16 mouse cellular contexts compared by ENCODE assay signal in the genomic region with DNA sequence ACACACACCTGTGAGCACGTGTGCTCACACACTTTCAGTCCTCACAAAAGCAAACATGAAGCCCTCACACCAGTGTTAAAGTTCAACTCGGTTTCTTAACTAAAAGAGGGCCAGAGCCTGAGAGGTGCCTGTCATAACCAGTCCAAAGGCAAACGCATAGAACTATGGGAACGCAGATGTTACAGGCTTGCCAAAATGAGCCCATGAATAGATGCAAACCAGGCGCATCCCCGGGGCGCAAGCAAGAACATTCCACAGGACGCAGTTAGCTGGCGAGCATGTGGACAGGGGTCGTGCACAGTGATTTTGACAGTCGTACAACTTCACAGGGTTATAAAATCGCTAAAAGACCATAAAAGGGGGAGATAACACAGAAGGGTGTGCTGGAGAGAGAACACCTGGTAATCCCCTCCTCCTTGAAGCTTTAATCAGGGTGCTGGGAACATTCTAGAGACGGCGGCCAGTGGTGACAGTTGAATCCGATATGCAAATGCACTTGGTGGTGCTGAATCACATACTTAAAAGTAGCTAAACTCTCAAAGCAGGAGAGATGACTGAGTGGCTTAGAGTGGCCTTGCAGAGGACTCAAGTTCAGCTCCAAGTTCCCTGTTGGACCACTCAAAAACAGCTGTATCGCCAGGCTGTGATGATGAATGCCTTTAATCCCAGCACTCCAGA.
DNase-seq lines count a peak whose midpoint lies in the region; ATAC-seq and TF ChIP-seq lines count a peak whose summit lies in the region.
"Had no signal": no experiment of that assay in that cellular context is flagged by ENCODE, and none has a peak within 500 bp of the region (broad histone marks: within the 10 kb centered on the region; RNA-seq: fewer than 3 reads in every experiment).

No protein-coding gene starts in this region.

- DNase-seq in heart, postnatal 4 days, result no peak
- peak; percentile 28 for DNase-seq in lung, postnatal 10 days
- DNase-seq in lung, adult 18-20 months, result no peak
- DNase-seq in yolk sac, embryonic 10.5 days (ENCODE audit: low spot score), result peak; percentile 19
- no peak for DNase-seq in layer of hippocampus, postnatal 10 days (ENCODE audit: low spot score in 2 of 2)
- DNase-seq: B cell, adult 2 months; cerebellum, adult 2 months; forebrain, postnatal 0 days; gastrocnemius, postnatal 14 days had no signal

- peak overlapping the region; percentile 65 for H3K27ac ChIP-seq in heart, embryonic 15.5 days
- no peak overlapping the region for H3K27ac ChIP-seq in intestine, postnatal 0 days (ENCODE audit: low read depth, low read length)
- H3K27ac ChIP-seq in hindbrain, embryonic 13.5 days, result no peak overlapping the region
- H3K27ac ChIP-seq: hindbrain, embryonic 12.5 days; macrophage; neural tube, embryonic 12.5 days had no signal

- H3K9ac ChIP-seq in heart, embryonic 15.5 days, result no peak overlapping the region
- H3K9ac ChIP-seq in intestine, postnatal 0 days (ENCODE audit: low read depth, low read length), result no peak overlapping the region
- H3K9ac ChIP-seq in hindbrain, embryonic 13.5 days, result no peak overlapping the region
- H3K9ac ChIP-seq: forebrain, postnatal 0 days; hindbrain, embryonic 12.5 days; neural tube, embryonic 12.5 days had no signal

- H3K36me3 ChIP-seq in heart, embryonic 15.5 days, result no peaks in the 10 kb centered on the region
- H3K36me3 ChIP-seq in intestine, postnatal 0 days (ENCODE audit: control insufficient read depth, insufficient read depth), result no peaks in the 10 kb centered on the region
- no peaks in the 10 kb centered on the region for H3K36me3 ChIP-seq in hindbrain, embryonic 13.5 days
- H3K36me3 ChIP-seq: hindbrain, embryonic 12.5 days; neural tube, embryonic 12.5 days had no signal

- 26% methylated on average over 16 of the region's 16 CpGs for WGBS in heart, embryonic 15.5 days
- 24% methylated on average over 16 of the region's 16 CpGs for WGBS in intestine, postnatal 0 days
- 81% methylated on average over 16 of the region's 16 CpGs for WGBS in hindbrain, embryonic 13.5 days

- TF ChIP-seq CTCF in intestine, postnatal 0 days (IDR thresholded peaks at IDR 0.05; ENCODE audit: low read depth), result no peak

- ATAC-seq in heart, embryonic 15.5 days (replicated peaks; ENCODE audit: insufficient number of reproducible peaks, insufficient read depth, low FRiP score, low read depth), result peak; percentile 45
- ATAC-seq in intestine, postnatal 0 days, result 0 out of 2 replicates have a peak, but pooled peaks have one; percentile 31
- no peak for ATAC-seq in hindbrain, embryonic 13.5 days (ENCODE audit: low FRiP score)
- ATAC-seq: forebrain, postnatal 0 days; midbrain, embryonic 16.5 days had no signal

- H3K9me3 ChIP-seq in heart, embryonic 15.5 days (replicated peaks), result no peaks in the 10 kb centered on the region
- no peaks in the 10 kb centered on the region for H3K9me3 ChIP-seq in intestine, postnatal 0 days (ENCODE audit: control insufficient read depth)
- no peaks in the 10 kb centered on the region for H3K9me3 ChIP-seq in hindbrain, embryonic 13.5 days
- H3K9me3 ChIP-seq: hindbrain, embryonic 12.5 days; neural tube, embryonic 12.5 days had no signal

- H3K27me3 ChIP-seq in heart, embryonic 15.5 days, result peaks cover 5% of the 10 kb centered on the region
- H3K27me3 ChIP-seq in intestine, postnatal 0 days (replicated peaks; ENCODE audit: control insufficient read depth, insufficient read depth, low read length), result no peaks in the 10 kb centered on the region
- no peaks in the 10 kb centered on the region for H3K27me3 ChIP-seq in hindbrain, embryonic 13.5 days
- H3K27me3 ChIP-seq: hindbrain, embryonic 12.5 days; neural tube, embryonic 12.5 days had no signal

- H3K4me1 ChIP-seq in heart, embryonic 15.5 days (replicated peaks), result peaks cover 49% of the 10 kb centered on the region
- H3K4me1 ChIP-seq in intestine, postnatal 0 days (replicated peaks; ENCODE audit: control insufficient read depth, insufficient read depth, low read length), result peaks cover 6% of the 10 kb centered on the region; the same call in 1 of the 2 replicates
- peaks cover 22% of the 10 kb centered on the region for H3K4me1 ChIP-seq in hindbrain, embryonic 13.5 days (replicated peaks)

- 0 out of 2 replicates have a peak overlapping the region, but pooled peaks have one; percentile 27 for H3K4me2 ChIP-seq in heart, embryonic 15.5 days
- no peak overlapping the region for H3K4me2 ChIP-seq in intestine, postnatal 0 days (replicated peaks; ENCODE audit: low read depth)
- no peak overlapping the region for H3K4me2 ChIP-seq in hindbrain, embryonic 13.5 days
- H3K4me2 ChIP-seq: hindbrain, embryonic 12.5 days; neural tube, embryonic 12.5 days had no signal

- no peak overlapping the region for H3K4me3 ChIP-seq in heart, embryonic 15.5 days
- H3K4me3 ChIP-seq in intestine, postnatal 0 days (ENCODE audit: low read depth, low read length), result no peak overlapping the region
- no peak overlapping the region for H3K4me3 ChIP-seq in hindbrain, embryonic 13.5 days
- H3K4me3 ChIP-seq: hindbrain, embryonic 12.5 days; neural tube, embryonic 12.5 days had no signal

Comparison
In these comparisons a context has a peak if more than half of its experiments do, and no peak if none do; other contexts are left out.
1. DNase-seq: peak in lung, postnatal 10 days (single experiment) and yolk sac, embryonic 10.5 days (single experiment); none in heart, postnatal 4 days (single experiment), lung, adult 18-20 months (0 of 2) and layer of hippocampus, postnatal 10 days (0 of 2).